Mouse (Mus musculus): ENCODE results near the gene Rrp15.
A peak's percentile ranks its signal among the peaks of the same experiment; 100 is the strongest.

Rrp15 gene

GRCm38 (mm10) chr1:186748724-186749653, at the start of gene Rrp15:
Rrp15 (minus strand) TSS chr1:186749358.
- H3K27me3 ChIP-seq (ENCODE audit: insufficient read depth, low read length), result no peaks in the 10 kb centered on the region

GRCm38 (mm10) chr1:186797991-186798390, 48.8 kb upstream of the Rrp15 start:
- no peak for TF ChIP-seq NANOG (IDR thresholded peaks at IDR 0.05; ENCODE audit: borderline replicate concordance, low read length)
- TF ChIP-seq CTCF (conservative IDR thresholded peaks at IDR 0.05; ENCODE audit: low read length), result no peak
- no peak for TF ChIP-seq POU5F1 (IDR thresholded peaks at IDR 0.05; ENCODE audit: borderline replicate concordance, low read length)

More at GRCm38 (mm10) chr1:186748724-186749653, at the start of gene Rrp15:
- Histone ChIP-seq H3K9me3 (ENCODE audit: low read length) (no peaks in the 10 kb centered on the region), H3K36me3 (ENCODE audit: insufficient read depth, low read length) (peaks cover 30% of the 10 kb centered on the region), H3K4me1 (replicated peaks; ENCODE audit: low read depth, low read length) (peaks cover 48% of the 10 kb centered on the region), H3K4me3 (replicated peaks; ENCODE audit: low read length) (peak within 1 kb of the TSS; percentile 98)
- peak; percentile 35; the same call in 1 of the 2 replicates for TF ChIP-seq POU5F1 (IDR thresholded peaks at IDR 0.05; ENCODE audit: borderline replicate concordance, low read length)
- TF ChIP-seq CTCF (conservative IDR thresholded peaks at IDR 0.05; ENCODE audit: low read length), result no peak

DNA sequence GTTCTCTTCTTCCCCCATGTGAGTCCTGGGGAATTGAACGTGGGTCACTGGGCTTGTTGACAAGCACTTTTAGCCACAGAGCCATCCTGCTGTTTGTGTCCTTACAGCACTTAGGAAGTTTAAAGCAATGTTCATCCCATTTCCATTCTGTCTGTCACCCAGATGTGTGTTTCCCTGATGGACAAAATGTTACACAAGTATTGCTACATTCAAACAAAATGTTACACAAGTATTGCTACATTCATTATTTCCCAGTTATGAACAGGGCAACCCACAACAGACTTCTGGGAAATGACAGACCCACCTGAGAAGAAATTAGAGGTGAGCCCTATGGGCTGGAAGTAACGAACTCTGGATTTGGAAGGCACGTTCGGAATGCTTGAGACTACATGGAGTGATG, 36.2 kb upstream of the Rrp15 start:
- no peaks in the 10 kb centered on the region for H3K36me3 ChIP-seq (ENCODE audit: insufficient read depth, low read length)
- H3K27me3 ChIP-seq (ENCODE audit: insufficient read depth, low read length), result no peaks in the 10 kb centered on the region
- no peaks in the 10 kb centered on the region for H3K4me1 ChIP-seq (replicated peaks; ENCODE audit: low read depth, low read length)
- TF ChIP-seq NANOG (IDR thresholded peaks at IDR 0.05; ENCODE audit: borderline replicate concordance, low read length) (no peak), POU5F1 (IDR thresholded peaks at IDR 0.05; ENCODE audit: borderline replicate concordance, low read length) (no peak), CTCF (conservative IDR thresholded peaks at IDR 0.05; ENCODE audit: low read length) (no peak)
- no peak overlapping the region for H3K4me3 ChIP-seq (replicated peaks; ENCODE audit: low read length)
- no peaks in the 10 kb centered on the region for H3K9me3 ChIP-seq (ENCODE audit: low read length)

More at GRCm38 (mm10) chr1:186797991-186798390, 48.8 kb upstream of the Rrp15 start:
- no peak overlapping the region for H3K4me3 ChIP-seq (replicated peaks; ENCODE audit: low read length)
- peaks cover 6% of the 10 kb centered on the region for H3K4me1 ChIP-seq (replicated peaks; ENCODE audit: low read depth, low read length)
- no peaks in the 10 kb centered on the region for H3K36me3 ChIP-seq (ENCODE audit: insufficient read depth, low read length)
- H3K9me3 ChIP-seq (ENCODE audit: low read length), result no peaks in the 10 kb centered on the region
- no peaks in the 10 kb centered on the region for H3K27me3 ChIP-seq (ENCODE audit: insufficient read depth, low read length)

GRCm38 (mm10) chr1:186780826-186781225, 31.7 kb upstream of the Rrp15 start:
- Histone ChIP-seq H3K4me1 (replicated peaks; ENCODE audit: low read depth, low read length) (no peaks in the 10 kb centered on the region), H3K27me3 (ENCODE audit: insufficient read depth, low read length) (no peaks in the 10 kb centered on the region), H3K36me3 (ENCODE audit: insufficient read depth, low read length) (no peaks in the 10 kb centered on the region), H3K9me3 (ENCODE audit: low read length) (0 out of 2 replicates have a peak, but pooled peaks cover under 1% of the 10 kb centered on the region), H3K4me3 (replicated peaks; ENCODE audit: low read length) (no peak overlapping the region)
- TF ChIP-seq CTCF (conservative IDR thresholded peaks at IDR 0.05; ENCODE audit: low read length) (no peak), POU5F1 (IDR thresholded peaks at IDR 0.05; ENCODE audit: borderline replicate concordance, low read length) (no peak), NANOG (IDR thresholded peaks at IDR 0.05; ENCODE audit: borderline replicate concordance, low read length) (no peak)

GRCm38 (mm10) chr1:186773124-186773523, 24.0 kb upstream of the Rrp15 start:
- 0 out of 2 replicates have a peak, but pooled peaks cover 3% of the 10 kb centered on the region for H3K9me3 ChIP-seq (ENCODE audit: low read length)
- no peaks in the 10 kb centered on the region for H3K27me3 ChIP-seq (ENCODE audit: insufficient read depth, low read length)
- no peaks in the 10 kb centered on the region for H3K4me1 ChIP-seq (replicated peaks; ENCODE audit: low read depth, low read length)
- TF ChIP-seq CTCF (conservative IDR thresholded peaks at IDR 0.05; ENCODE audit: low read length), result no peak
- TF ChIP-seq POU5F1 (IDR thresholded peaks at IDR 0.05; ENCODE audit: borderline replicate concordance, low read length), result no peak
- no peak for TF ChIP-seq NANOG (IDR thresholded peaks at IDR 0.05; ENCODE audit: borderline replicate concordance, low read length)
- H3K36me3 ChIP-seq (ENCODE audit: insufficient read depth, low read length), result no peaks in the 10 kb centered on the region
- H3K4me3 ChIP-seq (replicated peaks; ENCODE audit: low read length), result no peak overlapping the region

- no peak for TF ChIP-seq CTCF (conservative IDR thresholded peaks at IDR 0.05; ENCODE audit: low read length)
- no peak for TF ChIP-seq NANOG (IDR thresholded peaks at IDR 0.05; ENCODE audit: borderline replicate concordance, low read length)
- TF ChIP-seq POU5F1 (IDR thresholded peaks at IDR 0.05; ENCODE audit: borderline replicate concordance, low read length), result no peak
- H3K27me3 ChIP-seq (ENCODE audit: insufficient read depth, low read length), result no peaks in the 10 kb centered on the region
- H3K4me3 ChIP-seq (replicated peaks; ENCODE audit: low read length), result no peak overlapping the region
- H3K4me1 ChIP-seq (replicated peaks; ENCODE audit: low read depth, low read length), result no peaks in the 10 kb centered on the region
- H3K9me3 ChIP-seq (ENCODE audit: low read length), result 0 out of 2 replicates have a peak, but pooled peaks cover 3% of the 10 kb centered on the region
- H3K36me3 ChIP-seq (ENCODE audit: insufficient read depth, low read length), result no peaks in the 10 kb centered on the region
Observed at GRCm38 (mm10) chr1:186772547-186773077, 23.5 kb upstream of the Rrp15 start.

GRCm38 (mm10) chr1:186772005-186772404, 22.8 kb upstream of the Rrp15 start:
- no peak overlapping the region for H3K4me3 ChIP-seq (replicated peaks; ENCODE audit: low read length)
- no peak for TF ChIP-seq NANOG (IDR thresholded peaks at IDR 0.05; ENCODE audit: borderline replicate concordance, low read length)
- TF ChIP-seq CTCF (conservative IDR thresholded peaks at IDR 0.05; ENCODE audit: low read length), result no peak
- no peak for TF ChIP-seq POU5F1 (IDR thresholded peaks at IDR 0.05; ENCODE audit: borderline replicate concordance, low read length)
- H3K27me3 ChIP-seq (ENCODE audit: insufficient read depth, low read length), result no peaks in the 10 kb centered on the region
- H3K4me1 ChIP-seq (replicated peaks; ENCODE audit: low read depth, low read length), result no peaks in the 10 kb centered on the region
- H3K36me3 ChIP-seq (ENCODE audit: insufficient read depth, low read length), result no peaks in the 10 kb centered on the region
- 0 out of 2 replicates have a peak, but pooled peaks cover 3% of the 10 kb centered on the region for H3K9me3 ChIP-seq (ENCODE audit: low read length)

DNA sequence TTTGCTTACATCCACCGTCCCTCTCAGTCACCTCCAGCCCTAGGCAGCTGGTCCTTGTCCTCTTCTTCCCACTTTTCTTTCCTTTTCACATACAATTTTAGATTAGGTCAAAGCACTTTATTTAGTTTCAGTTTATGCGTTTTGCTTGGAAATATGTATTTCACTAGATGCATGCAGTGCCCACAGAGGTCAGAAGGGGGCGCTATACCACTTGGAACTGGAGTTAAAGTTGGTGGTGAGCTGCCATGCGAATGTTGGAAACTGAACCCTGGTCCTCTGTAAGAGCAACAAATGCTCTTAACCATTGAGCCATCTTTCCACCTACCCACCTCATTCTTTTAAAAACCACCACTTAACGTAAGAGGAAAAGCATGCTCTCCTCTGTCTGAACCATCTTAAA, 21.5 kb upstream of the Rrp15 start:
- TF ChIP-seq POU5F1 (IDR thresholded peaks at IDR 0.05; ENCODE audit: borderline replicate concordance, low read length) (no peak), NANOG (IDR thresholded peaks at IDR 0.05; ENCODE audit: borderline replicate concordance, low read length) (no peak), CTCF (conservative IDR thresholded peaks at IDR 0.05; ENCODE audit: low read length) (peak; percentile 87)
- no peaks in the 10 kb centered on the region for H3K36me3 ChIP-seq (ENCODE audit: insufficient read depth, low read length)
- H3K27me3 ChIP-seq (ENCODE audit: insufficient read depth, low read length), result no peaks in the 10 kb centered on the region
- 0 out of 2 replicates have a peak, but pooled peaks cover 1% of the 10 kb centered on the region for H3K9me3 ChIP-seq (ENCODE audit: low read length)
- H3K4me1 ChIP-seq (replicated peaks; ENCODE audit: low read depth, low read length), result no peaks in the 10 kb centered on the region
- H3K4me3 ChIP-seq (replicated peaks; ENCODE audit: low read length), result no peak overlapping the region
